Mouse (Mus musculus) CH12.LX (cell line): Measurements from ENCODE around the gene Rmnd1. TPM values are rescaled to one million over a fixed set of nuclear protein-coding genes. Genes with fewer than 3 reads are reported as not detected.
A peak's percentile ranks its signal among the peaks of the same experiment; 100 is the strongest.
"Not testable (repeated sequence)": the region's sequence is repeated elsewhere in the genome, so short reads cannot be mapped to it uniquely, and the experiment has no call there.

ENCODE experiments used
- DNase-seq: peaks from one replicate; pipeline ENCODE4 v3.0.0-alpha.2; 2013; ENCODE audit errors: extremely low read depth
- H3K27ac ChIP-seq: 2 replicates; pipeline ENCODE4 v1.5.1; 2012; ENCODE audit warnings: low read depth, mild to moderate bottlenecking, control low read depth, moderate library complexity; ENCODE audit not compliant: insufficient read depth
- H3K27me3 ChIP-seq: replicated peaks from 2 replicates; pipeline ENCODE3; 2012; ENCODE audit warnings: inconsistent platforms
- H3K36me3 ChIP-seq, 2 experiments: replicated peaks in 1 of 2; 2 replicates each; pipeline versions ENCODE3 to v1.6.1; 2012; ENCODE audit warnings: inconsistent platforms in 1 of 2, low read length in 1 of 2, mild to moderate bottlenecking in 1 of 2, mixed read lengths in 1 of 2, moderate library complexity in 1 of 2; ENCODE audit not compliant: control insufficient read depth in 1 of 2, insufficient read depth in 1 of 2
- H3K4me1 ChIP-seq, 2 experiments: 2 replicates each; pipeline ENCODE4 v1.6.1; 2012; ENCODE audit warnings: inconsistent platforms in 1 of 2, moderate library complexity in 1 of 2; ENCODE audit not compliant: insufficient read depth in 2 of 2, control insufficient read depth in 1 of 2
- H3K4me2 ChIP-seq: 2 replicates; pipeline ENCODE4 v1.6.1; 2012; ENCODE audit warnings: low read depth, mild to moderate bottlenecking, control low read depth; ENCODE audit not compliant: poor library complexity, insufficient read depth, severe bottlenecking
- H3K4me3 ChIP-seq, 3 experiments: fragments of 150-350 bp in 1 of 3; sonication (generic) in 1 of 3; replicated peaks in 1 of 3; 2 replicates each; pipeline versions ENCODE3 to v1.5.1; 2011 to 2012; ENCODE audit warnings: low read depth in 2 of 3, low read length in 2 of 3, mild to moderate bottlenecking in 2 of 3, moderate library complexity in 2 of 3, control low read depth in 1 of 3, improper control_type of control experiment in 1 of 3, inconsistent platforms in 1 of 3, mixed read lengths in 1 of 3; ENCODE audit not compliant: poor library complexity in 1 of 3
- H3K79me2 ChIP-seq: replicated peaks from 2 replicates; pipeline ENCODE4 v1.6.1; 2012; ENCODE audit warnings: mild to moderate bottlenecking, moderate library complexity; ENCODE audit not compliant: control insufficient read depth, poor library complexity, insufficient read depth, severe bottlenecking; ENCODE audit errors: extremely low read depth
- H3K9ac ChIP-seq: 2 replicates; pipeline ENCODE4 v1.6.1; 2012; ENCODE audit warnings: low read depth, mild to moderate bottlenecking, control low read depth, moderate library complexity; ENCODE audit not compliant: insufficient read depth
- H3K9me3 ChIP-seq: replicated peaks from 2 replicates; pipeline ENCODE3; 2012; ENCODE audit warnings: low read length, inconsistent platforms, mixed read lengths
- BHLHE40 ChIP-seq: IDR thresholded peaks from 2 replicates; pipeline ENCODE4 v1.6.1; 2011; ENCODE audit warnings: mild to moderate bottlenecking, low read depth, low read length, improper control_type of control experiment
- CHD1 ChIP-seq: IDR thresholded peaks from 2 replicates; pipeline ENCODE4 v1.6.1; 2012; ENCODE audit warnings: low read depth, low read length, improper control_type of control experiment, inconsistent platforms
- CHD2 ChIP-seq: IDR thresholded peaks from 2 replicates; pipeline ENCODE4 v1.6.1; 2011; ENCODE audit warnings: low read length, improper control_type of control experiment
- E2F4 ChIP-seq: IDR thresholded peaks from 2 replicates; pipeline ENCODE4 v1.6.1; 2011; ENCODE audit warnings: low read depth, low read length, improper control_type of control experiment; ENCODE audit not compliant: insufficient replicate concordance
- ELF1 ChIP-seq: IDR thresholded peaks from 2 replicates; pipeline ENCODE4 v1.6.1; 2014; ENCODE audit warnings: low read depth, mild to moderate bottlenecking, inconsistent platforms, low read length, improper control_type of control experiment
- EP300 ChIP-seq: IDR thresholded peaks from 2 replicates; pipeline ENCODE4 v1.6.1; 2011; ENCODE audit warnings: low read length, improper control_type of control experiment
- ETS1 ChIP-seq: conservative IDR thresholded peaks from 2 replicates; pipeline ENCODE4 v1.6.1; 2012; ENCODE audit warnings: low read depth, mild to moderate bottlenecking, inconsistent platforms, low read length, improper control_type of control experiment, moderate library complexity
- HCFC1 ChIP-seq: IDR thresholded peaks from 2 replicates; pipeline ENCODE4 v1.6.1; 2012; ENCODE audit warnings: low read depth, mild to moderate bottlenecking, inconsistent platforms, low read length, improper control_type of control experiment
- IRF4 ChIP-seq: IDR thresholded peaks from 2 replicates; pipeline ENCODE4 v1.6.1; 2014; ENCODE audit warnings: low read depth, mild to moderate bottlenecking, inconsistent platforms, low read length, improper control_type of control experiment
- JUN ChIP-seq: IDR thresholded peaks from 2 replicates; pipeline ENCODE4 v1.6.1; 2011; ENCODE audit warnings: low read depth, mild to moderate bottlenecking, low read length, improper control_type of control experiment, moderate library complexity; ENCODE audit not compliant: insufficient read depth
- MAFK ChIP-seq: IDR thresholded peaks from 2 replicates; pipeline ENCODE4 v1.6.1; 2011; ENCODE audit warnings: low read length, improper control_type of control experiment; ENCODE audit not compliant: insufficient replicate concordance
- MAX ChIP-seq: IDR thresholded peaks from 2 replicates; pipeline ENCODE4 v1.6.1; 2011; ENCODE audit warnings: low read length, improper control_type of control experiment
- MAZ ChIP-seq: IDR thresholded peaks from 2 replicates; pipeline ENCODE4 v1.6.1; 2012; ENCODE audit warnings: low read depth, mild to moderate bottlenecking, inconsistent platforms, low read length, improper control_type of control experiment, moderate library complexity
- MXI1 ChIP-seq: IDR thresholded peaks from 2 replicates; pipeline ENCODE4 v1.6.1; 2011; ENCODE audit warnings: mild to moderate bottlenecking, low read depth, low read length, improper control_type of control experiment
- MYC ChIP-seq: IDR thresholded peaks from 2 replicates; pipeline ENCODE4 v1.6.1; 2011; ENCODE audit warnings: low read depth, mild to moderate bottlenecking, improper control_type of control experiment, low read length
- NELFE ChIP-seq: IDR thresholded peaks from 2 replicates; pipeline ENCODE4 v1.6.1; 2011; ENCODE audit warnings: low read depth, low read length, improper control_type of control experiment
- POLR2A ChIP-seq: IDR thresholded peaks from 2 replicates; pipeline ENCODE4 v1.6.1; 2011; ENCODE audit warnings: low read depth, mild to moderate bottlenecking, improper control_type of control experiment, low read length
- POLR2AphosphoS2 ChIP-seq: IDR thresholded peaks from 2 replicates; pipeline ENCODE4 v1.6.1; 2011; ENCODE audit warnings: low read depth, low read length, improper control_type of control experiment
- RAD21 ChIP-seq: IDR thresholded peaks from 2 replicates; pipeline ENCODE4 v1.6.1; 2011; ENCODE audit warnings: low read depth, mild to moderate bottlenecking, low read length, improper control_type of control experiment, moderate library complexity
- RCOR1 ChIP-seq: conservative IDR thresholded peaks from 2 replicates; pipeline ENCODE4 v1.6.1; 2012; ENCODE audit warnings: low read depth, mild to moderate bottlenecking, inconsistent platforms, low read length, improper control_type of control experiment
- SIN3A ChIP-seq: IDR thresholded peaks from 2 replicates; pipeline ENCODE4 v1.6.1; 2012; ENCODE audit warnings: low read length, improper control_type of control experiment, inconsistent platforms
- SMC3 ChIP-seq: IDR thresholded peaks from 2 replicates; pipeline ENCODE4 v1.6.1; 2011; ENCODE audit warnings: low read depth, low read length, improper control_type of control experiment
- TCF12 ChIP-seq: IDR thresholded peaks from 2 replicates; pipeline ENCODE4 v1.6.1; 2014; ENCODE audit warnings: low read depth, mild to moderate bottlenecking, inconsistent platforms, low read length, improper control_type of control experiment
- UBTF ChIP-seq: IDR thresholded peaks from 2 replicates; pipeline ENCODE4 v1.6.1; 2012; ENCODE audit warnings: low read depth, mild to moderate bottlenecking, inconsistent platforms, low read length, improper control_type of control experiment, moderate library complexity
- USF2 ChIP-seq: conservative IDR thresholded peaks from 2 replicates; pipeline ENCODE4 v1.6.1; 2011; ENCODE audit warnings: low read depth, low read length, improper control_type of control experiment
- ZNF384 ChIP-seq: IDR thresholded peaks from 2 replicates; pipeline ENCODE4 v1.6.1; 2012; ENCODE audit warnings: low read depth, low read length, improper control_type of control experiment, inconsistent platforms
- dilution Hi-C: fragments of 300-500 bp; cut with MboI; formaldehyde crosslinking; loops from 2 replicates; pipeline ENCODE4 v1.14.3; 2020; ENCODE audit warnings: low sequenced_read_pairs; ENCODE audit not compliant: extremely low pct_unique_long_range_greater_than_20kb, extremely low pct_ligation_motif_present
- in situ Hi-C: fragments of 300-500 bp; cut with MboI; formaldehyde crosslinking; loops from 3 replicates; pipeline ENCODE4 v1.14.3; 2019; ENCODE audit warnings: low sequenced_read_pairs, low pct_ligation_motif_present, low pct_unique_long_range_greater_than_20kb, mixed read lengths
- polyA plus RNA-seq: library from polyadenylated mRNA; unstranded; fragments of >175 nt; gene quantifications from 2 replicates; pipeline ENCODE4 v1.2.1, GENCODE M21; 2012; ENCODE audit warnings: low read depth; ENCODE audit not compliant: insufficient read length
- total RNA-seq, 2 experiments: library from RNA; depleted of rRNA; stranded (reverse); fragments of 300-350 nt in 1 of 2; fragments of >200 nt in 1 of 2; gene quantifications; 2 replicates each; pipeline ENCODE4 v1.2.3; 2012 to 2014

Gene Rmnd1
- total and polyA plus RNA-seq, 3 experiments, result 29.1 to 44.4 (median 43.6) TPM

DNA sequence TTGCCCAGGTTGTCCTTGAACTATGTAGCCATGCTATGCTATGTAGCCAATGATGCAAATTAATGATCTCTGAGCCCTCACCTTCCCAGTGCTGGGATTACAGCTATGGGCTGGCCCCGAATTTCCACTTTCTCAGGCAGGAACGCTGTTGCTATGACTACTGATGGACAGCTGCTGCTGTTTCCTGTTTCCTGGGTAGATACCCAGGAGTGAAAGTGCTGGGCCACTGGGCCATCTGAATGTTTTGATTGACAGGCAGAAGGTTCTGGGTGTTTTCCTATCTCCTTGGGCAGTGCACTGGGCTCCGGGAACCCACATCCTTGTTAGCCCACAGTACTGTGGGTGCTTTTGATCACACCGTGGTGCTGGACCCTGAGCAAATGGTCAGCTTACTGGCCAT lies 24.2 kb upstream of the Rmnd1 start:
- H3K27me3 ChIP-seq, result no peaks in the 10 kb centered on the region
- H3K27ac ChIP-seq, result no peak overlapping the region
- H3K9ac ChIP-seq, result no peak overlapping the region
- peaks cover 10 to 20% of the 10 kb centered on the region in 2 experiments for H3K4me1 ChIP-seq
- H3K36me3 ChIP-seq, result peaks cover 27 to 49% of the 10 kb centered on the region in 2 experiments
- H3K79me2 ChIP-seq, result no peaks in the 10 kb centered on the region
- dilution Hi-C loops, result no loop called here
- TF ChIP-seq EP300 (no peak), SMC3 (no peak), ETS1 (0 out of 2 replicates have a peak, but pooled peaks have one; percentile 9), MAX (no peak), ELF1 (0 out of 2 replicates have a peak, but pooled peaks have one; percentile 17)
- TF ChIP-seq, all 38 proteins: peak for 2
- no peak overlapping the region for H3K4me2 ChIP-seq
- in situ Hi-C loops, result no loop called here
- no peak overlapping the region for H3K4me3 ChIP-seq
- no peak for DNase-seq
- H3K9me3 ChIP-seq, result no peaks in the 10 kb centered on the region

DNA sequence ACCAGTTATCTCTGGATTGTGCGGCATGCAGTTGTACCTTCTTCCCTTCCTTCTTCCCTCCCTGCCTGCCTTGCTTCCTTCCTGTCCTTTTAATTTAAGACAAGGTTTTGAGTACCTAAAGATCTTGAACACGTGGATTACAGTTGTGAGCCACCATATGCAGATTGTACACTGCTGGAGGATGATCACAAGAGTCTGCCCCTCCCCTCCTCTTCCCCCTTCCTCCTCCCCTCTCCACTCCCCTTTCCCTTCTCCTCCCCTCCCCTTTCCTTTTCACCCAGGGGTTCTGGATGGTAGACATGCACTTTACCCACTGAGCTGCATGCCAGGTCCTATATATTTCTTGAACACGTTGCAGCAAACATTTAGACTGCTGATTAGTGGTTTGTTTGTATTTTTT lies 3.2 kb upstream of the Rmnd1 start:
- in situ Hi-C loops, result no loop called here
- no peak overlapping the region for H3K4me3 ChIP-seq

DNA sequence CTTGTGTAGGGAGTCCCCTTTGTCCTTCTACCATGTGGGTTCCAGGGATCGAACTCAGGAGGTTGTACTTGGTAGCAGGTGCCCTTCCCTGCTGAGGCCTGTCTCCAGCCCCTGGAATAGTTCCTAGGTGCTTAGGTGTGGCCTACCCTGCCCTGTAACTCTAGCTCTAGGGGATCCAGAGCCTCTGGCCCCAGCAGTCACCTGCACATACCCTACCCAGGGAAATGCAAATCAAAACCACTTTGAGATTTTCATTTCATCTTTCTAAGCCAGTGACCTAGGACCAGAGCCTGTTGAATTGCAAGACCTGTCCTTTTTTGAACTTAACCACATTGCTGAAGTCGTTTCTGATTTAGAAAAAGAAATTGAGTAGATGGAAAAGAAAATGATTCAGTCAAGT lies 1.7 kb upstream of the Rmnd1 start:
- dilution Hi-C loops, result not testable (repeated sequence)
- H3K4me3 ChIP-seq, result peak overlapping the region; percentile 35 to 89 (median 73)
- H3K4me1 ChIP-seq, result peaks cover 7 to 50% of the 10 kb centered on the region in 2 experiments

More for the DNA sequence above, 3.2 kb upstream of the Rmnd1 start:
- peaks cover 33 to 56% of the 10 kb centered on the region in 2 experiments for H3K36me3 ChIP-seq
- dilution Hi-C loops, result no loop called here
- peaks cover 21% of the 10 kb centered on the region for H3K79me2 ChIP-seq
- peaks cover 3 to 38% of the 10 kb centered on the region in 2 experiments; a peak in 3 of 4 replicates for H3K4me1 ChIP-seq
- no peak for DNase-seq
- no peak overlapping the region for H3K9ac ChIP-seq
- TF ChIP-seq RCOR1 (no peak), MXI1 (no peak), ETS1 (no peak), CHD2 (no peak), RAD21 (no peak), MAX (no peak), USF2 (no peak), POLR2A (no peak), MAFK (no peak), POLR2AphosphoS2 (no peak), JUN (no peak), NELFE (no peak), UBTF (no peak), MAZ (no peak), E2F4 (no peak), ELF1 (no peak), CHD1 (no peak), HCFC1 (no peak)
- TF ChIP-seq, all 38 proteins: peak for 0
- H3K27me3 ChIP-seq, result no peaks in the 10 kb centered on the region
- no peak overlapping the region for H3K27ac ChIP-seq
- no peak overlapping the region for H3K4me2 ChIP-seq
- no peaks in the 10 kb centered on the region for H3K9me3 ChIP-seq

More for the DNA sequence above, 1.7 kb upstream of the Rmnd1 start:
- TF ChIP-seq EP300, result peak; percentile 25; the same call in 1 of the 2 replicates
- peak; percentile 62 for TF ChIP-seq IRF4
- peak; percentile 48; the same call in 1 of the 2 replicates for TF ChIP-seq POLR2A
- TF ChIP-seq TCF12, result peak; percentile 39; the same call in 1 of the 2 replicates
- peak; percentile 42; the same call in 1 of the 2 replicates for TF ChIP-seq SIN3A
- peak; percentile 46 for TF ChIP-seq BHLHE40
- 0 out of 2 replicates have a peak, but pooled peaks have one; percentile 19 for TF ChIP-seq MYC
- 0 out of 2 replicates have a peak, but pooled peaks have one; percentile 16 for TF ChIP-seq MAZ
- peak; percentile 20; the same call in 1 of the 2 replicates for TF ChIP-seq ZNF384
- 0 out of 2 replicates have a peak, but pooled peaks have one; percentile 13 for TF ChIP-seq ETS1
- Histone ChIP-seq H3K36me3 (peaks cover 26 to 45% of the 10 kb centered on the region in 2 experiments), H3K4me2 (peak overlapping the region; percentile 82), H3K9ac (peak overlapping the region; percentile 96), H3K27ac (peak overlapping the region; percentile 77), H3K79me2 (peaks cover 31% of the 10 kb centered on the region)
- in situ Hi-C loops, H3K27me3 ChIP-seq, H3K9me3 ChIP-seq: not testable (repeated sequence)
- DNase-seq, result peak; percentile 43
